Mouse (Mus musculus): ENCODE measurements around the gene Rac3. TPM values are rescaled to one million over a fixed set of nuclear protein-coding genes. Genes with fewer than 3 reads are reported as not detected.
A peak's percentile ranks its signal among the peaks of the same experiment; 100 is the strongest.
"Not testable (repeated sequence)": the region's sequence is repeated elsewhere in the genome, so short reads cannot be mapped to it uniquely, and the experiment has no call there.

Rac3 gene
- polyA plus RNA-seq, 1 experiment from 2014 or later, result 28.8 TPM

DNA sequence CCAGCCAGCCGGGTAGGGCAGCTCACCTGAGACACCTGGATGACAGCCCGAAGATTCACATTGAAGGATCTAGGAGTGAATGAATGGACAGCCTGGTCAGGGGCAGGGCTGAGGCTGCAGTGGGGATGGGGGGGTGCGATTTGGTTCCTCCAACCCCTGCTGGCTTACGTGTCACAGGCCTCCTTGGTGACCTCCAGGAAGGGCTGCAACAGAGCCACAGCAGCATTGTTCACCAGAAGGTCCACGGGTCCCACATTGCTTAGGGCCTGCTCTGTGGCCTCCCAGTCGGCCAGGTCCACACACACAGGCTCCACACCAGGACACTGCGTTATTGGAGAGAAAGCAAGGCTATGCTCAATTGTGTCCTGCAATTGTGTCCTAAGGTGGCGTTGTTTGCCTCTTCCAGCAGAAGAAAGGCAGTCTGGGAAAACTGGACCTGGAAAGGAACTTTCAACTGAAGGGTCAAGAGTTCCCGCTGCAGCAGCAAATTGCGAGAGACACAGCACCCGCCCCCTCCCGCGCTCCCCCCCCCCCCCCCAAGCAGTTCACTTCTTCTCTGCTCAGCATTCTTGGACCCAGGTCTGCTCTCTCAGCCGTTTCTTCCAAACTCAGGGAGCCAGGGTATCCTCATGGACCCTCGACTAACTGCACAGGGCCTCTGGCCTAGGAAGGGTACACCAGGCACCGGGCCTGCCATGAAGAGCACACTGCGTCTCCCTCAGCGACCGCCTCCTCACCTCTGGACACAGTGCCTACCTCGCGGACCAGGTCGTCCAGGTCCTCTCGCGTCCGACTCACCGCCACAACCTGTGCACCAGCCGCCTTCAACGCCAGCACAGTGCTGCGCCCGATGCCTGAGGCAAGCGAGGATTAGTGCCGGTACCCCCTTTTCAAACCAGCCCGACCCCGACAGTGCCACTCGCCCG, 5.2 kb downstream of the Rac3 start:
- H3K9me3 ChIP-seq (replicated peaks), result no peaks in the 10 kb centered on the region
- H3K36me3 ChIP-seq, result peaks cover 3% of the 10 kb centered on the region
- peaks cover 58% of the 10 kb centered on the region for H3K27me3 ChIP-seq (ENCODE audit: low read depth, poor library complexity, severe bottlenecking)
- H3K4me1 ChIP-seq, result peaks cover 35% of the 10 kb centered on the region
- DNase-seq (ENCODE audit: low spot score), result no peak
- 19% methylated on average over 34 of the region's 36 CpGs for WGBS
- H3K27ac ChIP-seq, result peak overlapping the region; percentile 46; the same call in 1 of the 2 replicates
- H3K4me3 ChIP-seq, result peak overlapping the region; percentile 66

DNA sequence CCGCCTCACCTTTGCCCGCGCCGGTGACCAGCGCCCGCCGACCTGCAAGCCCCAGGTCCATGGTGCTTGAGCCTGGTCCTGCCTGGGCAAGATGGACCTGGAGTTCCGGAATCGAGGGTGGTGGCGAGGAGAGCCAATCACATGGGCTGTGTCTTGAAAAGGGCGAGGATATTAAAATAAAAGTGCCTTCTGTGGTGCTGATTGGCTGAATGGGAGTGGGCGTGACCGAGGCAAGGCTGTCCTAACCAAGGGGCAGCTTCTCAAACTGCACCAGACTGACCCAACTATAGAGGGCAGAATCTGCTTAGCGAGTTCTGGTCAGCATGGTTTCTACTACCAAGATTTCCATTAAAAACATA, 5.9 kb downstream of the Rac3 start, which contains the start of gene Dcxr:
Gene Dcxr (minus strand): TSS at position 113 of the 359 bp plus-strand sequence.
- peak; percentile 85 for DNase-seq (ENCODE audit: low spot score)
- H3K27ac ChIP-seq, result peak within 1 kb of the TSS; percentile 46; the same call in 1 of the 2 replicates
- H3K27me3 ChIP-seq (ENCODE audit: low read depth, poor library complexity, severe bottlenecking), result peaks cover 52% of the 10 kb centered on the region

DNA sequence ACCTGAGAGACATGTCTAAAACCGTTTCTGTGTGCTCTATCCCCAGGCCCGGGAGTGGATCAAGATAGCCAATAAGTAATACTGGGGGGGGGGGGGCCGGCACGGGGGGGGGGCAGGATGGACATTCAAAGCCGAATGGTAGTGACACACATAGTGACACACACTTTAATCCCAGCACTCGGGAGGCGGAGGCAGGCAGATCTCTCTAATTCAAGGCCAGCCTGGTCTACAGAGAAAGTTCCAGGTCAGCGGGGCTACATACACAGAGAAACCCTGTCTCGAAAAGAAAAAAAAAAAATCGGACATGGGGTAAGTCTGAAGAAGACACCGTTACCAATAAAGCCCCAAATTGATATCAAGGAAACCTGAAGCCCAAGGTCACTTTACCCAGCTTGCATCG, 6.3 kb downstream of the Rac3 start:
- peaks cover 26% of the 10 kb centered on the region for H3K4me1 ChIP-seq
- peaks cover 3% of the 10 kb centered on the region for H3K36me3 ChIP-seq
- H3K27me3 ChIP-seq (ENCODE audit: low read depth, poor library complexity, severe bottlenecking), result peaks cover 48% of the 10 kb centered on the region
- DNase-seq (ENCODE audit: low spot score), result no peak
- H3K9me3 ChIP-seq (replicated peaks), result no peaks in the 10 kb centered on the region
- H3K4me3 ChIP-seq, result peak overlapping the region; percentile 66; the same call in 1 of the 2 replicates
- WGBS, result 65% methylated on average over 12 of the region's 12 CpGs
- no peak overlapping the region for H3K27ac ChIP-seq

More for the DNA sequence above, 5.9 kb downstream of the Rac3 start, which contains the start of gene Dcxr:
- peaks cover 29% of the 10 kb centered on the region for H3K4me1 ChIP-seq
- WGBS, result under 1% methylated on average over 14 of the region's 14 CpGs
- H3K36me3 ChIP-seq, result peaks cover 3% of the 10 kb centered on the region
- H3K4me3 ChIP-seq, result peak within 1 kb of the TSS; percentile 66
- H3K9me3 ChIP-seq (replicated peaks), result no peaks in the 10 kb centered on the region

DNA sequence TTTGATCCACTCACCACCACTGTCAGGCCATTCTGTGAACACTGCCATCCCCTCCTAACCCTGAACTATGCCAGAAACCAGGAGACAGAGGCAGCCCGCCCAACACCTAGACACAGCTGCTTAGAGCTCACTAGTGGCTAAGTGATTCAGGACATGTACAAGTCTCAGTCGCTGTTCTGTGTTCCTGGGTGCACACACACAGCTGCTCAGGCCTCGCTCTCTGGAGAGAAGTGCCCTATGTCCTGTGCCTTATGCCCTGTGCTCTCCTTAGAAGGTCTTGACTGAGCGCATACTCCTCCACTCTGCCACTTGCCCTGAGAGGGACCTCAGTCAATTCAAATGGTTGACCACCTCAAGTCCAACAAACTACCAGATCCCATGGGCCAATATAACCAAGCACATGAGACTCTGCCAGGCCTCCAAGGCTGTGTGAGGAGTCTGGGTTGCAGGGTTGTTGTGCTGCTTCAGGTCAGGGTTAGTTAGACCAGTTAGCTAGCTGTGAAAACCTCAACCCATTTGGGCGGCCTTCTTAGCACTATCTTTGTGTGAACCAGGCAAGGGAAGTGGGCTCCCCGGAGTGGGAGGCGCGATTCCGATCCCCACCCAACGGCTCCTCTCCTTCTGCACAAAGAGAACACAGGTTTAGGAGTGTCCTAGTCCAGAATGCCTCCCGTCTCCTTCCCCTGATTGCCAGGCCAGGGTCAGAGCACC, 7.4 kb downstream of the Rac3 start:
- Histone ChIP-seq H3K4me3 (peak overlapping the region; percentile 35), H3K27me3 (ENCODE audit: low read depth, poor library complexity, severe bottlenecking) (peaks cover 36% of the 10 kb centered on the region), H3K27ac (peak overlapping the region; percentile 71), H3K4me1 (peaks cover 24% of the 10 kb centered on the region), H3K36me3 (no peaks in the 10 kb centered on the region; the same call in none of the 2 replicates), H3K9me3 (replicated peaks) (no peaks in the 10 kb centered on the region)
- DNase-seq (ENCODE audit: low spot score), result no peak
- WGBS, result 69% methylated on average over 11 of the region's 11 CpGs

DNA sequence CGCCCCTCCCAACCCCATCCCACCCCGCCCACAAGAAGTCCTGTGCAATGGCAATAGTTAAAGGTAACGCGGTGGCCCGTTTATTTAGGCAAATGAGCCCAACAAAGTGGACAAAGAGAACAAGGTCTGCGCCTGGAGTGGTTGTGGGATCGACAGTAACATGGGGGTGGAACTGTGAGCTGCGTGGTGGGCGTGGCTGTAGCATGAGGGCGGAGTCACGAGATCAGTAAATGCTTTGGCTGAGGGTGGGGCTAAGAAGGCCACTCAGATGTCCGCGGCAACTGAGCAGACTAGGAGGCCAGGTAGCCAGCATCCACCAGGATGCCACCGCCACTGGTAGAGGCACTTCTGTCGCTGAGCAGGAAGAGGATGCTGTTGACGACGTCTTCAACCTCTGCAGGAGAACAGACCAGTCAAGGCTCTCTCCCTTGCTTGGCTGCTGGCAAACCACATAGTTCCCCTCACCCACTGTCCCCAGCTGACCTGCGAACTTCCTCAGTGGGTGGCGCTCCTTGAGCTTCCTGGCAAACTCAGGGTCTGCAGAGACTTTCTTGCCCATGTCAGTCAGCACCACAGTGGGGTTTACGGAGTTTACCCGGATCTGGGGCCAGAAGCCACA, 8.3 kb downstream of the Rac3 start:
- 6% methylated on average over 19 of the region's 21 CpGs for WGBS
- peak overlapping the region; percentile 35 for H3K4me3 ChIP-seq
- DNase-seq (ENCODE audit: low spot score), result peak; percentile 70
- peak overlapping the region; percentile 71 for H3K27ac ChIP-seq
- not testable (repeated sequence) for H3K36me3 ChIP-seq; H3K9me3 ChIP-seq (replicated peaks)
- peaks cover 24% of the 10 kb centered on the region for H3K4me1 ChIP-seq
- H3K27me3 ChIP-seq (ENCODE audit: low read depth, poor library complexity, severe bottlenecking), result peaks cover 35% of the 10 kb centered on the region

DNA sequence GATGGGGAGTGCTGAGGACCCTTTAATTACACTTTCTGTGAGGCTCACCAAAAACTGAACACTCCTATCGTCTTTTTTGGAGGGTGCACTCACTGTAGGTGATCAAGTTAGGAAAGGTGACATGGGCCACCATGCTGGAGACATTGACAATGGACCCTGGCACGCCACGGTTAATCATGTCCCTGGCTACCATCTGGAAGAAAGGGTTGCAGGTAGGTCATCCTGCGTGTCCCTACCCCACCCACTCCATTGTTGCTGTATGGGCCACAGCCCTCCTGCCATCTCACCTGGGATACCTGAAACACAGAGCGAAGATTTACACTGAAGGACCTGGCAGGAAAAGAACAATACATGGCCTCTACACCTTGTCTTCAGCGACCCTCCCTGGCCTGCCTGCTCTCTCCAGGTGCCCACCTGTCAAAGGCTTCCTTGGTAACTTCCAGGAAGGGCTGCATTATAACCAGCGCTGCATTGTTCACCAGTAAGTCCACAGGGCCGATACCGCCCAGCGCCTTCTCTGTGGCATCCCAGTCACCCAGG, 9.1 kb downstream of the Rac3 start:
- H3K27ac ChIP-seq, result no peak overlapping the region
- WGBS, result 86% methylated on average over 10 of the region's 10 CpGs
- H3K27me3 ChIP-seq (ENCODE audit: low read depth, poor library complexity, severe bottlenecking), result peaks cover 28% of the 10 kb centered on the region
- H3K4me3 ChIP-seq, result no peak overlapping the region
- no peaks in the 10 kb centered on the region for H3K9me3 ChIP-seq (replicated peaks)
- DNase-seq (ENCODE audit: low spot score), result no peak
- H3K36me3 ChIP-seq, result no peaks in the 10 kb centered on the region; the same call in 1 of the 2 replicates
- peaks cover 24% of the 10 kb centered on the region for H3K4me1 ChIP-seq

DNA sequence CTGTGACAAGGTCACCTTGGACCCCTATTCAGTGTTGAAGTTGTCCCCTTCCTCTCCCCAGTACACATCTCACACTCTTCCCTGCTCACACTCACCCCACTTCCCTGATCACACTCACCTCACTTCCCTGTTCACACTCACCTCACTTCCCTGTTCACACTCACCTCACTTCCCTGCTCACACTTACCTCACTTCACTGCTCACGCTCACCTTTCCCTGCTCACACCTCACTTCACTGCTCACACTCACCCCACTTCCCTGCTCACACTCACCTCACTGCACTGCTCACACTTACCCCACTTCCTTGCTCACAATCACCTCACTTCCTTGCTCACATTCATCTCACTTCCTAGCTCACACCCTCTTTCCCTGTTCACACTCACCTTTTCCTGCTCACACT, 10.1 kb downstream of the Rac3 start:
- H3K4me3 ChIP-seq, result no peak overlapping the region
- 87% methylated on average over 1 of the region's 1 CpGs for WGBS
- no peaks in the 10 kb centered on the region for H3K9me3 ChIP-seq (replicated peaks)
- no peak overlapping the region for H3K27ac ChIP-seq
- no peak for DNase-seq (ENCODE audit: low spot score)
- peaks cover 21% of the 10 kb centered on the region for H3K4me1 ChIP-seq
- H3K27me3 ChIP-seq (ENCODE audit: low read depth, poor library complexity, severe bottlenecking), result peaks cover 18% of the 10 kb centered on the region
- H3K36me3 ChIP-seq, result no peaks in the 10 kb centered on the region

DNA sequence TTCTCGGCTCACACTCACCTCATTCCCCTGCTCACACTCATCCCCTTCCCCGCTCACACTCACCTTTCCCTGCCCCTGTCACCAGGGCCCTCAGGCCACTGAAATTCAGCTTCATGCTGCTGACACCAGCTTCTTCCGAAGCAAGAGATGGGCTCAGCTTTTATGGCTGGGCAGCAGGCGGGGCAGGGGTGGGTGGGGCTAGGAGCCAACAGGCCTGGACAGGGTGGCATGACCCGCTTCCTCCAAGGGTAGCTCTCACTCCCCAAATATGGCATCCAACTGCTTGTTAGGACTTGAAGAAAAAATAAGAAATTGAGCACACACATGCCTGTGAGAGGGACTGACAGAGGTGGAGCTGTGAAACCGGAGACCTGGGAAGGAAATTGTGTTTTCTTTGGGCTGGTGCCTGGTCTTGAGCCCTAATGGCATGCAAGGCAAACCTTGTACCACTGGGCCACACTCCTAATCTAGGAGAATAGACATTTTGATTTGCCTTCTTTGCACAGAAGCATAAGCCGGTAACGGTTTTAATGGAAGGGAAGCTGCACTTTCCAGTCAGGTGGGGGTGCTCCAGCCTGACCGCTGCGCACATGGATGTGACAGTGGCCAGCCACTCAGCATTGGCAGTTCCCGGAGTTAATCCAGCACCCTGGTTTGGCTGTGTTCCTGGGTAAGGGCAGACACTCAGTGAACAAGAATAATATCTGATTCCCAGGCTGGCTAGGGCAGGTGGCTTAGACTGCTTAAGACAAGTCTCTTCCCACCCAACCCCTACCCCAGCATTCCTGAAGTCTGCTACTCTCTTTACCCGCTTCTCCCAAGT, 10.8 kb downstream of the Rac3 start, which contains the start of gene Cbr2:
Gene Cbr2 (minus strand): TSS at position 257 of the 823 bp plus-strand sequence.
- Histone ChIP-seq H3K36me3 (no peaks in the 10 kb centered on the region), H3K4me1 (peaks cover 14% of the 10 kb centered on the region), H3K27me3 (ENCODE audit: low read depth, poor library complexity, severe bottlenecking) (peaks cover 16% of the 10 kb centered on the region), H3K9me3 (replicated peaks) (no peaks in the 10 kb centered on the region), H3K4me3 (no peak within 1 kb of the TSS), H3K27ac (no peak within 1 kb of the TSS)
- no peak for DNase-seq (ENCODE audit: low spot score)
- WGBS, result 74% methylated on average over 12 of the region's 12 CpGs

DNA sequence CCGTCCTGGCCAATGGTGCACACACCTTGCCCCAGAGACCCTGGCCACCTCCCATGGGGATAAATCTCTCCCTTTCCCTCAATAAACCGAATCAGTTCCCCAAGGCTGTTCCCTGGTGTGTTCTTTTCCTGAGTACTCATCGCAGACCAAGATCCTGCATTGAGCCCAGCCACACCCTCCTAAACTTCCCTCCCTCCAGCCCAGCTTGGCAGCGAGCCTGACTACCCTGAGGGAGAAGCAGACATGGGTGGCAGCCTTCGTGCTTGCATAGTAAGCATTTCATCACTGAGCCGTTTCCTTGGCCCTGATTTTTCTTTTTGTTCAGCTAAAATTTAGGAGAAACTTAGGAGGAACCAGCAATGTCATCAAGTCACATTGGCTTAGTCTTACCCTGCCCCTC, 12.3 kb downstream of the Rac3 start:
- Histone ChIP-seq H3K36me3 (no peaks in the 10 kb centered on the region), H3K27me3 (ENCODE audit: low read depth, poor library complexity, severe bottlenecking) (peaks cover 13% of the 10 kb centered on the region), H3K4me3 (no peak overlapping the region), H3K9me3 (replicated peaks) (no peaks in the 10 kb centered on the region), H3K4me1 (peaks cover 12% of the 10 kb centered on the region), H3K27ac (no peak overlapping the region)
- no peak for DNase-seq (ENCODE audit: low spot score)
- WGBS, result 76% methylated on average over 6 of the region's 6 CpGs

DNA sequence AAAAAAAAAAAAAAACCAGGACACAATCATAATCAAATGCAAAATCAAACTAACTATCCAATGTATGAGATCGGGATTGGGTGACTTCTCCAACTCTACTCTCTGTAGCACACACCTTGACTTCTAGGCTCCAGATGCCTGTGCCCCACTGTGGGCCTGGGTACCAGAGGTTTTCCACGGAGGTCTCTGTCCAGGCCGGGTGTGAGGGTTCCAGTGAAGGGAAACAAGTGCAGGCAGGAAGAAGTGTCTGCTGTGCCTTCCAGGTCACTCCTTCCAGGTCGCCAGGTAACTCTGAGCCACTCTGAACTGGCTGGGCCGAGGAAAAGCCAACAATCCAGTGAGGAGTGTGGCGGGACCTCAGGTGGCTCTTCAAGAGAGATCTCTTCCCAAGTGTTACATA, 15.2 kb downstream of the Rac3 start:
- H3K4me3 ChIP-seq, result no peak overlapping the region
- H3K9me3 ChIP-seq (replicated peaks), result no peaks in the 10 kb centered on the region
- no peaks in the 10 kb centered on the region for H3K27me3 ChIP-seq (ENCODE audit: low read depth, poor library complexity, severe bottlenecking)
- no peak for DNase-seq (ENCODE audit: low spot score)
- no peaks in the 10 kb centered on the region for H3K36me3 ChIP-seq
- 0 out of 2 replicates have a peak, but pooled peaks cover 2% of the 10 kb centered on the region for H3K4me1 ChIP-seq
- 79% methylated on average over 6 of the region's 6 CpGs for WGBS
- no peak overlapping the region for H3K27ac ChIP-seq

DNA sequence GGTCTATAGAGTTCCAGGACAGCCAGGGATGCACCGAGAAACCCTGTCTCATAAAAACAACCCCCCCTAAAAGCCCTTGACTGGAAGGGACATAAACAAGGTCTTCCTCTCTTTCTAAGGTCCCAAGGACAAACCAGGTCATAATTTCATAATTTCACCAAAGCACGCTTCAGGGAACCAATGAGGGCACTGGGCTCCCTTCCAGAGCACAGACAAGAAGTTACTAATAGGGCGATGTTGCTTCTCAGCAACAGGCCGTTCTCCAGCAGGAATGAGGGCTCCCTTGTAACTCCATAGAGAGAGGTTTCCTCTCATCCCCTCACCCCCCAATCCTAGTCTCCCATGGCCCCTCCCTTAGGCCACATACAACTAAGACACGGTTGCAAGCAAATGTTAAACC, 19.7 kb downstream of the Rac3 start:
- H3K27me3 ChIP-seq (ENCODE audit: low read depth, poor library complexity, severe bottlenecking), result no peaks in the 10 kb centered on the region
- H3K4me1 ChIP-seq, result no peaks in the 10 kb centered on the region
- 93% methylated on average over 5 of the region's 5 CpGs for WGBS
- no peak overlapping the region for H3K4me3 ChIP-seq
- H3K27ac ChIP-seq, result no peak overlapping the region
- no peaks in the 10 kb centered on the region for H3K9me3 ChIP-seq (replicated peaks)
- no peak for DNase-seq (ENCODE audit: low spot score)
- H3K36me3 ChIP-seq, result no peaks in the 10 kb centered on the region
